Mouse (Mus musculus) heart, postnatal 0 days (tissue): ENCODE measurements around the gene Ankrd53. TPM values are rescaled to one million over a fixed set of nuclear protein-coding genes. Genes with fewer than 3 reads are reported as not detected.
A peak's percentile ranks its signal among the peaks of the same experiment; 100 is the strongest.

ENCODE experiments used
- ATAC-seq: fragments of 200-750 bp; cut with Nextera tagmentation; 2 replicates; pipeline ENCODE4 v1.8.0; 2017; ENCODE audit warnings: low read depth, moderate number of reproducible peaks, moderate library complexity; ENCODE audit not compliant: insufficient read depth
- DNase-seq: peaks from one replicate; pipeline ENCODE4 v3.0.0-alpha.2; 2016; ENCODE audit warnings: low spot score
- H3K27ac ChIP-seq: fragments of 300-500 bp; sonication (generic); 2 replicates; pipeline ENCODE4 v1.5.1; 2014; ENCODE audit warnings: low read depth, mild to moderate bottlenecking
- H3K27me3 ChIP-seq: fragments of 300-500 bp; sonication (generic); 2 replicates; pipeline ENCODE4 v1.6.1; 2014; ENCODE audit warnings: low read length, mixed read lengths; ENCODE audit not compliant: control insufficient read depth, insufficient read depth
- H3K36me3 ChIP-seq: fragments of 300-500 bp; sonication (generic); replicated peaks from 2 replicates; pipeline ENCODE4 v1.6.1; 2014; ENCODE audit warnings: low read length, mixed read lengths; ENCODE audit not compliant: control insufficient read depth, insufficient read depth
- H3K4me1 ChIP-seq: fragments of 300-500 bp; sonication (generic); 2 replicates; pipeline ENCODE4 v1.6.1; 2014; ENCODE audit warnings: antibody characterized with exemption; ENCODE audit not compliant: control insufficient read depth, insufficient read depth
- H3K4me2 ChIP-seq: fragments of 300-500 bp; sonication (generic); 2 replicates; pipeline ENCODE4 v1.6.1; 2014; ENCODE audit warnings: low read depth, mild to moderate bottlenecking, low read length, moderate library complexity
- H3K4me3 ChIP-seq: fragments of 300-500 bp; sonication (generic); 2 replicates; pipeline ENCODE4 v1.5.1; 2014; ENCODE audit warnings: low read depth, low read length
- H3K9ac ChIP-seq: fragments of 300-500 bp; sonication (generic); replicated peaks from 2 replicates; pipeline ENCODE4 v1.6.1; 2014; ENCODE audit warnings: low read depth, low read length, mixed read lengths
- H3K9me3 ChIP-seq: fragments of 300-500 bp; sonication (generic); replicated peaks from 2 replicates; pipeline ENCODE4 v1.6.1; 2016; ENCODE audit warnings: low read length; ENCODE audit not compliant: control insufficient read depth
- CTCF ChIP-seq: IDR thresholded peaks from 2 replicates; pipeline ENCODE4 v1.5.1; 2016; ENCODE audit warnings: antibody characterized with exemption, control low read depth, low read depth
- EP300 ChIP-seq: IDR thresholded peaks from 2 replicates; pipeline ENCODE4 v1.6.1; 2016; ENCODE audit warnings: antibody characterized with exemption, low read depth
- WGBS: fragments of 180-500 bp; shearing (Covaris S2); extraction: QIAGEN DNeasy Blood & Tissue Kit; methylation state at CpG from one replicate; pipeline ENCODE4 v1.1.7; 2014; 5-methylcytosine and 5-hydroxymethylcytosine counted together
- polyA plus RNA-seq: library from polyadenylated mRNA; unstranded; fragments of >200 nt; fragmentation: Nextera tagmentation; extraction: Ambion mirVana; gene quantifications from 2 replicates; pipeline ENCODE4 v1.2.1, GENCODE M21; 2015
- total RNA-seq: library from RNA; depleted of rRNA; stranded (reverse); fragments of >200 nt; gene quantifications from 2 replicates; pipeline ENCODE4 v1.2.3, GENCODE M21; 2014; ENCODE audit warnings: low replicate concordance

Gene Ankrd53
- total and polyA plus RNA-seq, 2 experiments from 2014 or later, result 0.16 TPM; not detected in 1

GRCm38 (mm10) chr6:83749286-83749685 is 13.2 kb upstream of the Ankrd53 start:
- no peak for ATAC-seq
- TF ChIP-seq CTCF, result no peak
- no peak for TF ChIP-seq EP300
- no peak for DNase-seq
- no peak overlapping the region for H3K4me2 ChIP-seq
- H3K27ac ChIP-seq, result no peak overlapping the region
- H3K36me3 ChIP-seq, result no peaks in the 10 kb centered on the region
- H3K27me3 ChIP-seq, result peaks cover 28% of the 10 kb centered on the region
- no peaks in the 10 kb centered on the region for H3K9me3 ChIP-seq
- H3K9ac ChIP-seq, result no peak overlapping the region
- no peaks in the 10 kb centered on the region for H3K4me1 ChIP-seq
- 65% methylated on average over 3 of the region's 3 CpGs for WGBS
- H3K4me3 ChIP-seq, result no peak overlapping the region

DNA sequence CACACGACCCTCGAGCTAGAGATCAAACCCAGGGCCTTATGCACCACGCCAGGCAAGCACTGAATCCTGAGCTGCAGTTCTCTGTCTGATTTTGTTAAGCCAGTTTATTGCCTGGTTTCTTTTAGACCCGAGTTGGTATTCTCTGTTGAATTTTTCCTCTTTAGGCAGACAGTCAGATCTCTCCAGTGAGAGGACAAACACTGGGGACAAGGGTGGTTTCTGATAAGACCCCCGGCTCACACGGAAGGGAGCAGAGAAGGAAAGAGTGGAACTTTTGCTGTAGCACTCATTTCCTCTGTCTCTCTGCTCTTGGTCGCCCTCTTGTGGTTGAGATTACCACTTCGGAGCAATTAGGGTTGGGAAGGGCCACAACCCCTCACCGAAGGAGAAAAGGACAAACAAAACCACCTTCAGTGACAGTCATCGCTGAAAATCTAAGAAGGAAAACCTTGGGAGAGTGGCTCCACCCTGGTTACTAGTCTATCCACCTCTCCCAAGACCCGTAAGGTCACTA is 12.2 kb upstream of the Ankrd53 start:
- Histone ChIP-seq H3K4me2 (0 out of 2 replicates have a peak overlapping the region, but pooled peaks have one; percentile 7), H3K4me3 (no peak overlapping the region), H3K9ac (no peak overlapping the region), H3K27me3 (peaks cover 28% of the 10 kb centered on the region), H3K9me3 (no peaks in the 10 kb centered on the region), H3K36me3 (no peaks in the 10 kb centered on the region), H3K27ac (no peak overlapping the region), H3K4me1 (no peaks in the 10 kb centered on the region)
- TF ChIP-seq EP300 (no peak), CTCF (peak; percentile 84)
- peak; percentile 31 for DNase-seq
- ATAC-seq, result no peak
- WGBS, result 8% methylated on average over 11 of the region's 11 CpGs

DNA sequence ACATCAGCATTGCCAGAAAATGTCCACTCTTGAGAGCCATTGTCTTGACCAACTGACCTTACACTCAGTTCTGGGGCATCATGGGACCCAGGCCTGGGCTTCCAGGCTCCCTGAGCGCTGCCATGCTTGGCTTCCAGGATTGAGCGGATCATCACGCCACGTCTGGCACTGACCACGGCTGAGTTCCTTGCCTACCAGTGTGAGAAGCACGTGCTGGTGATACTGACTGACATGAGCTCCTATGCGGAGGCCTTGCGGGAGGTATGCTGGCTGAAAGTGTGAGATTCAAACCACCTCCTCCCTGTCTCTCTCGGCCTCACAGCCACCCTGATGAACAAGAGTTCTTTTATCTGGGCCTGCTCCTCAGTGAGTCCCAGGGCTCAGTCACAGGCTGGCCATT is 6.4 kb upstream of the Ankrd53 start:
- ATAC-seq (no peak), DNase-seq (no peak)
- no peaks in the 10 kb centered on the region for H3K4me1 ChIP-seq
- no peaks in the 10 kb centered on the region for H3K36me3 ChIP-seq
- H3K4me3 ChIP-seq, result no peak overlapping the region
- no peak overlapping the region for H3K4me2 ChIP-seq
- no peak overlapping the region for H3K9ac ChIP-seq
- H3K9me3 ChIP-seq, result no peaks in the 10 kb centered on the region
- TF ChIP-seq EP300 (no peak), CTCF (no peak)
- WGBS, result 66% methylated on average over 9 of the region's 9 CpGs
- peaks cover 57% of the 10 kb centered on the region for H3K27me3 ChIP-seq
- H3K27ac ChIP-seq, result no peak overlapping the region

DNA sequence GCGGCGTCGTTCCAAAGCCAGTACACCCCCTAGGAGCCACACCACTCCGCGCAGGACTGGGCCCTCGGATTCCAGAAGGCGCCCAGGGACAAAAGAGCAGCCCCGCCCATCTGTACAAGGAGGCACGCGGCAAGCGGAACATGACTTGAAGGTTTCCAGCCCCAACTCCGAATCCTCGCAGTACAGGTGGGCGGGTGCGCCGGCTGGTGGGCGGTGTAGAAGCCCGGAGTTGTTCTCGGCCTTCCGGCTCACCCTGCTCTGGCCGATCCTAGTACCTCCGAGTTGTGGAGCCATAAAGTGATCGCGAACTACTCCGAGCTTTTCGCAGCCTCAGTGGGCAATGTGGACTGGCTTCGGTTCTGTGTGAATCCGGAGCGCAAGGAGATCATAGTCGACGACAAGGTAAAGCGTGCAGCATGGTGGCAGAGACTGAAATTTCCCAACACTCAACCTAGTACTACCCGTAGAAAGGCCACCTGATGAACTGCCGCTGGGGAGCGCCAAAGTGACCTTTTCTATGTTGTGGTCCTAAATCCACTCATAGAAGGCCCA is 512 bp downstream of the Ankrd53 start:
- TF ChIP-seq CTCF (no peak), EP300 (no peak)
- H3K4me2 ChIP-seq, result peak overlapping the region; percentile 61
- H3K36me3 ChIP-seq, result no peaks in the 10 kb centered on the region
- peak overlapping the region; percentile 30 for H3K4me3 ChIP-seq
- H3K9ac ChIP-seq, result no peak overlapping the region
- no peak overlapping the region for H3K27ac ChIP-seq
- peaks cover 15% of the 10 kb centered on the region for H3K4me1 ChIP-seq
- ATAC-seq (peak; percentile 46; the same call in 1 of the 2 replicates), DNase-seq (peak; percentile 31)
- no peaks in the 10 kb centered on the region for H3K9me3 ChIP-seq
- 3% methylated on average over 35 of the region's 35 CpGs for WGBS
- H3K27me3 ChIP-seq, result peaks cover 36% of the 10 kb centered on the region

GRCm38 (mm10) chr6:83766982-83767381 is 4.5 kb downstream of the Ankrd53 start:
- no peak overlapping the region for H3K4me3 ChIP-seq
- no peak overlapping the region for H3K9ac ChIP-seq
- peaks cover 29% of the 10 kb centered on the region for H3K36me3 ChIP-seq
- 31% methylated on average over 3 of the region's 3 CpGs for WGBS
- peak overlapping the region; percentile 71 for H3K27ac ChIP-seq
- TF ChIP-seq EP300, result no peak
- no peak for TF ChIP-seq CTCF
- no peaks in the 10 kb centered on the region for H3K9me3 ChIP-seq
- H3K4me2 ChIP-seq, result no peak overlapping the region
- ATAC-seq, result peak; percentile 54; the same call in 1 of the 2 replicates
- peaks cover 27% of the 10 kb centered on the region for H3K4me1 ChIP-seq
- DNase-seq, result peak; percentile 25
- 0 out of 2 replicates have a peak, but pooled peaks cover 5% of the 10 kb centered on the region for H3K27me3 ChIP-seq

DNA sequence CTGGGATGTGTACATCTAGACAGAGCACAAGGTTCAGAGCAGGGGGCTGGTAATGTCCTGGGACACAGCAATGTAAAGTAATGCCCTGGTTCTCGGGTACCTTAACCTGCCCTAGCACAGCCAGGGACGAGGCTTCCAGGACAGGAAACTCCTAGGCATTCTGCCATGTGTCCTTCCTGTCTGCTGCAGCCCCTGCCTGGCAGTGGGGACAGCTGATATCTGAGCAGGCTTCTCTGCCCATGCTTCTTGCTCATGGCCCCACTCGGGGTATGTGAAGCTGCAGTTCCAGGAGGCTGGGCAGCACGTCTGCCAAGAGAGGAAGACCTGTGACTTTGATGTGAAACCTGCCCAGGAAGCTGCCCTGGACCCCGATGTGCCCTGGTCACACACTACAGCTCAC is 6.0 kb downstream of the Ankrd53 start:
- TF ChIP-seq EP300, result no peak
- TF ChIP-seq CTCF, result no peak
- DNase-seq, result no peak
- H3K4me2 ChIP-seq, result no peak overlapping the region
- no peak overlapping the region for H3K4me3 ChIP-seq
- no peaks in the 10 kb centered on the region for H3K27me3 ChIP-seq
- no peak overlapping the region; the same call in 1 of the 2 replicates for H3K27ac ChIP-seq
- no peak overlapping the region for H3K9ac ChIP-seq
- peaks cover 44% of the 10 kb centered on the region for H3K36me3 ChIP-seq
- peaks cover 21% of the 10 kb centered on the region for H3K4me1 ChIP-seq
- ATAC-seq, result peak; percentile 21; the same call in 1 of the 2 replicates
- WGBS, result 25% methylated on average over 5 of the region's 5 CpGs
- H3K9me3 ChIP-seq, result no peaks in the 10 kb centered on the region
